Mouse (Mus musculus) forebrain, embryonic 16.5 days (tissue): ENCODE data around the gene Eme1. TPM values are rescaled to one million over a fixed set of nuclear protein-coding genes. Genes with fewer than 3 reads are reported as not detected.
A peak's percentile ranks its signal among the peaks of the same experiment; 100 is the strongest.
"Not testable (repeated sequence)": the region's sequence is repeated elsewhere in the genome, so short reads cannot be mapped to it uniquely, and the experiment has no call there.

ENCODE experiments used
- ATAC-seq: fragments of 200-750 bp; cut with Nextera tagmentation; 2 replicates; pipeline ENCODE4 v1.8.0; 2017; ENCODE audit warnings: mild to moderate bottlenecking, moderate library complexity
- H3K27ac ChIP-seq: fragments of 300-500 bp; sonication (generic); 2 replicates; pipeline ENCODE4 v1.5.1; 2014; ENCODE audit warnings: low read length, control low read depth
- H3K27me3 ChIP-seq: fragments of 300-500 bp; sonication (generic); replicated peaks from 2 replicates; pipeline ENCODE4 v1.6.1; 2014; ENCODE audit warnings: low read length; ENCODE audit not compliant: control insufficient read depth, insufficient read depth
- H3K36me3 ChIP-seq: fragments of 300-500 bp; sonication (generic); 2 replicates; pipeline ENCODE4 v1.6.1; 2014; ENCODE audit not compliant: control insufficient read depth, insufficient read depth
- H3K4me1 ChIP-seq: fragments of 300-500 bp; sonication (generic); replicated peaks from 2 replicates; pipeline ENCODE4 v1.6.1; 2014; ENCODE audit warnings: low read length; ENCODE audit not compliant: control insufficient read depth, insufficient read depth
- H3K4me2 ChIP-seq: fragments of 300-500 bp; sonication (generic); 2 replicates; pipeline ENCODE4 v1.6.1; 2014; ENCODE audit warnings: mild to moderate bottlenecking, low read length, control low read depth
- H3K4me3 ChIP-seq: fragments of 300-500 bp; sonication (generic); replicated peaks from 2 replicates; pipeline ENCODE4 v1.5.1; 2014; ENCODE audit warnings: mild to moderate bottlenecking, low read length, control low read depth
- H3K9ac ChIP-seq: fragments of 300-500 bp; sonication (generic); replicated peaks from 2 replicates; pipeline ENCODE4 v1.6.1; 2014; ENCODE audit warnings: low read depth, low read length, control low read depth
- H3K9me3 ChIP-seq: fragments of 300-500 bp; sonication (generic); 2 replicates; pipeline ENCODE4 v1.6.1; 2016; ENCODE audit warnings: low read length; ENCODE audit not compliant: control insufficient read depth
- WGBS: fragments of 180-500 bp; shearing (Covaris S2); extraction: QIAGEN DNeasy Blood & Tissue Kit; methylation state at CpG from one replicate; pipeline ENCODE4 v1.1.7; 2014; 5-methylcytosine and 5-hydroxymethylcytosine counted together
- polyA plus RNA-seq: library from polyadenylated mRNA; unstranded; fragments of >200 nt; fragmentation: Nextera tagmentation; extraction: Ambion mirVana; gene quantifications from 2 replicates; pipeline ENCODE4 v1.2.1, GENCODE M21; 2015

The Eme1 gene
- polyA plus RNA-seq = 8.2 and 8.9 TPM in 2 replicates

DNA sequence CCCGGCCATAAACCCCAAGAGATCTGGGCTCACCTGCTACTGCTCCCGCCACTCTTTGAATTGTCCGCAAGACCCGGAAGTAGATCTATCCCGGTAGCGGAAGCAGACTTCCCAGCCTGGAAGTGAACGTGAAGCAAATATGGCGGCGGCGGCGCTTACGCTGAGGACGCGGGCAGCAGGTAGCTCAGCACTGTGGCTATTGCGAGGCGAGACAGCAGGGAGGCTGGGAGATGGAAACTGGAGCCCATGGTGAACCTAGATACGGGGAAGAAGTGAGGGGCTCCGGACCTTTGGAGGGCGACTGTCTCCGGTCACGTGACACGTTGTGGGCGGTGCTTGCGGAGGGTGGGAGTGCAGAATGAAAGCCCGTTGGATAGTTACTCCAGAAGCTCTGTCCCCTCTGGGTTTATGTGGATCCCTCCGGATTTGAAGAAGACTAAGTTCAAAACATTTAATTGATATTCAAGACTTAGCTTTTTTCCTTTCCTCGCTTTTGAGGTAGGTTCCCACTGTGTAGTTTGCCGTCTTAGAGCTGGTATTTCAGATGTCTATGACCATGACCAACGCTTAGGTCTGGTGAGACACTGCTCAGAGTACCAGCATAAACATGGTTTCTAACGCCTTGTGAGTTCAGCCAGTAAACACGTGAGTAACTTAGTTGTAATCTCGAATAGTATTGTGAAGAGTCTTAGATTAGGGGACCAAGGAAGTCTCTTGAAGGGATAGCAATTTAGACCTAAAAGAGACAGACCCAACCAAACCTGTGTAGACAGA, at the start of gene Eme1, which contains the start of gene Mrpl27:
TSS of gene Eme1 (minus strand) at position 302 of the 774 bp plus-strand sequence.
TSS of gene Mrpl27 (plus strand) at position 105 of the 774 bp plus-strand sequence.
- Histone ChIP-seq H3K9ac (peak within 1 kb of the TSS; percentile 65), H3K27me3 (no peaks in the 10 kb centered on the region), H3K4me1 (peaks cover 15% of the 10 kb centered on the region), H3K27ac (peak within 1 kb of the TSS; percentile 91), H3K4me2 (peak within 1 kb of the TSS; percentile 85), H3K9me3 (no peaks in the 10 kb centered on the region), H3K36me3 (0 out of 2 replicates have a peak, but pooled peaks cover 4% of the 10 kb centered on the region), H3K4me3 (peak within 1 kb of the TSS; percentile 69)
- ATAC-seq = peak; percentile 93
- under 1% methylated on average over 32 of the region's 32 CpGs for WGBS

DNA sequence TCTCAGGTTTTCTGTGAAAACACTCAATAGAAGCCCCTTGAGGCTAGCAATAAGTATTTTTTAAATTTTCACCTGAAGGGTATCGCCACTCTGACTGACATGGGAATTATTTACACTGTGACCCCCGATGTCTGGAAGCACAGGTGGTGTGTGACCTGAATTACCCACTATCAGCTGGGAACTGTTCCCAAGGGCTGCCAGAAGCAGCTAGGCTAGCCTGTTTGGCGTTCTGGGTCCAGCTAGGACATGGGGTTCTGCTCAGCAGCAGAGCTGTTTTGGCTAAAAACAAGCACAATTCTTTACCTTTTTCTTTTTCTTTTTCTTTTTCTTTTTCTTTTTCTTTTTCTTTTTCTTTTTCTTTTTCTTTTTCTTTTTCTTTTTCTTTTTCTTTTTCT, 48.4 kb upstream of the Eme1 start:
- 70% methylated on average over 3 of the region's 3 CpGs for WGBS
- Histone ChIP-seq H3K9ac (no peak overlapping the region), H3K4me2 (no peak overlapping the region), H3K27me3 (no peaks in the 10 kb centered on the region), H3K9me3 (no peaks in the 10 kb centered on the region), H3K4me3 (no peak overlapping the region), H3K27ac (no peak overlapping the region), H3K4me1 (peaks cover 4% of the 10 kb centered on the region; the same call in 1 of the 2 replicates), H3K36me3 (no peaks in the 10 kb centered on the region)
- ATAC-seq = no peak

DNA sequence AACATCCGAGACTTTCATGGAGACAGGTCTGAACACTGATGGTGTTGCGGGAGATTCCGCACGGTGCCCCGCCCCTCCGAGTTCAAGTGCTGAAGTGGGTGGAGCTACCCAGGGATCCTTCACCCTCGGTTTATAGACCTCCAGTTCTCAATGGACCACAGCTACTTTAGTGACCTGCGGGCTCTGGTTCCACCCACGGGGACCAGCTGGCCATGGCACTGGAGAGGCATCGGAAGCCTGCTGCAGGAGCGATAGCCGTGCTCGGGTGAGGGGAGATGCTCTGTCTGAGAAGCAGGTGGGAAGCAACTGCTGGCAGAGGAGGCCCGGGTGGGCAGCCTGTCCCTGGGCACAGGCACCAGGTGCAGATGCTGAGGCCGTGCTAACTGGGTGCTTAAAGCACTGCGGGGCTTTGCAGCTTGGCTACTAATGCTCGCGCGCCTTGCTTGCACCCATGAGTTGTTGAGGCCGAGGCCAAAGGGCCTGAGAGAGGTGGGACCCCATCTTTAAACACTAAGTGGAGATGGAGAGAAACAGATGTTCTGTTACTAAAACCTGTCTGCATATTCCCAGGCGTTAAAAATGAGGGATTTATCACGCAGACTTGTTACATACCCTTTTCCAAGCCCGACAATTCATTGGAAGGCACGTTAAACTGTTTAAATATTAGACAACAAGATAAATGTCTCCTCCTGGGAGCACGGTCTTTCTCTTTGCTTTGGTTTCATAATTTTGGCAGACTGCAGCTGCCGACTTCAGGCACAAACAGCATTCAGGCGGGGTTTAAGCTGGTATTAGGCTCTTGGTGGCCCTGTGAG, 47.8 kb upstream of the Eme1 start:
- Histone ChIP-seq H3K4me1 (peaks cover 4% of the 10 kb centered on the region; the same call in 1 of the 2 replicates), H3K4me2 (no peak overlapping the region), H3K27ac (no peak overlapping the region), H3K4me3 (no peak overlapping the region), H3K9me3 (no peaks in the 10 kb centered on the region), H3K9ac (no peak overlapping the region), H3K27me3 (no peaks in the 10 kb centered on the region), H3K36me3 (no peaks in the 10 kb centered on the region)
- WGBS = 68% methylated on average over 27 of the region's 27 CpGs
- no peak for ATAC-seq

DNA sequence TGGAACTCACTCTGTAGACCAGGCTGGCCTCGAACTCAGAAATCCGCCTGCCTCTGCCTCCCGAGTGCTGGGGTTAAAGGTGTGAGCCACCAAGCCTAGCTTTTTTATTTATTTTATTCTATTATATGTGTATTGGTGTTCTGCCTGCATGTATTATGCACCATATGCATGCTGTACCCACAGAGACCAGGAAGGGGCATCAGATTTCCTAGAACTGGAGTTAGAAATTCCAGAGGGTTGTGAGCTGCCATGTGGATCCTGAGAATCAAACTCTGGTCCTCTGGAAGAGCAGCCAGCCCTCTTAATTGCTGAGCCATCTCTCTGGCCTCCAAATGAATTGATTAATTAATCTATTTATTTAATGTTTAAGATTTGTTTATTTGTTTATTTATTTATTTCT, 45.6 kb upstream of the Eme1 start:
- no peak for ATAC-seq
- Histone ChIP-seq H3K4me2 (no peak overlapping the region), H3K4me1 (0 out of 2 replicates have a peak, but pooled peaks cover 2% of the 10 kb centered on the region), H3K27ac (no peak overlapping the region), H3K27me3 (no peaks in the 10 kb centered on the region), H3K9me3 (no peaks in the 10 kb centered on the region), H3K4me3 (no peak overlapping the region), H3K9ac (no peak overlapping the region), H3K36me3 (no peaks in the 10 kb centered on the region)
- 94% methylated on average over 3 of the region's 3 CpGs for WGBS

DNA sequence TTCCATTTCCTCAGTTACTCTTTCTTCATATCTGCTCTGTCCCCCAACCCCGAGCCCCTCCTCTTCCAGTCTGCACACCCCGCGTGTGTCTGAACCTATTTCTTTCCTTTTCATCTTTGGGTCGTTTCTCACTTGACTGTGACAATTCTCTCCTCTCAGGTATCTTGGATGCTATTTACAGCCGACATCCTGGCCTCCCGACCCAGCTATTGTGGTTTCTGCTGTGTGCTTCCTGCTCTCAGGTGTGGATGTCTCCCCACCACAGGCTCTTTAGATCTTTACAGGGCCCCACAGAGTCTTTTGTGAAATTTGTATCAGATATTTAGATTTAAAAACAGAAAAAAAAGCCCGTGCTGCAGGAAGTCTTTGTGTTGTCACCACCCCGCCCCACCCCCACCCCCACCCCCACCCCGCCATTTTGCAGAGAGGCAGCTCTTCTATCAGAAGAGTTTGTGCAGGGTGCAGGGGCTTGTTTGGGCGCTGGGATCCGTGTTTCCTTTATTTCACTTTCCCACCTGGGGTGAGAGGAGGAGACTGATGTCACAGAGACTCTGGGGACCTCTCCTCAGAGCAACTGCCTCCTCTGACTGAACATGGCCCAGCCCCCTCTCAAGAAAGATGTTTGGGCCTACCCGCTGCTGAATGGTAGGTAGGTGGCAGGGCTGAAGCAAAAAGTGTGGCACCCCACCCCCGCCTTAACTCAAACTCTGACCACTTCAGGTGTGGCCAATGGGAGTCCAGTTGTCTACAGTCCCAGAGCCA, 44.1 kb upstream of the Eme1 start:
- no peaks in the 10 kb centered on the region for H3K27me3 ChIP-seq
- no peak overlapping the region for H3K4me3 ChIP-seq
- ATAC-seq = no peak
- H3K4me1 ChIP-seq = no peaks in the 10 kb centered on the region
- H3K9ac ChIP-seq = no peak overlapping the region
- H3K36me3 ChIP-seq = no peaks in the 10 kb centered on the region
- no peak overlapping the region for H3K4me2 ChIP-seq
- WGBS = 50% methylated on average over 13 of the region's 13 CpGs
- no peak overlapping the region for H3K27ac ChIP-seq
- H3K9me3 ChIP-seq = no peaks in the 10 kb centered on the region

DNA sequence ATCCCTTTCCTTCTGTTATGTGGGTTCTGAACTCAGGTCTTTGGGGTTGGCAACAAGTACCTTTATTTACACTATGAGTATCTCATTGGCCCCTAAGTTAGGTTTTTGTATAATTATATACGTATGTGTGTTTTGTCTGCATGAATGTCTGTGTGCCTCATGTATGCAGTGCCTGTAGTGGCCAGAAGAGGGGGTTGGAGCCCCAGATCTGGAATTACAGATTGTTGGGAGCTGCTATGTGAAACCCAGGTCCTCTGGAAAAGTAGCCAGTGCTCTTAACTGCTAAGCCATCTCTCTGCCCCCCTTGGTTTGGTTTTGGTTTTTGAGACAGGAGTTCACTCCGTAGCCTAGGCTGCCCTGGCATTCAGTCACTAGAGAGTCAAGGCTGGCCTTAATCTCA, 43.4 kb upstream of the Eme1 start:
- no peak for ATAC-seq
- H3K4me1 ChIP-seq = no peaks in the 10 kb centered on the region
- H3K4me3 ChIP-seq = no peak overlapping the region
- H3K9ac ChIP-seq = no peak overlapping the region
- no peaks in the 10 kb centered on the region for H3K27me3 ChIP-seq
- 93% methylated on average over 2 of the region's 2 CpGs for WGBS
- H3K27ac ChIP-seq = no peak overlapping the region
- no peaks in the 10 kb centered on the region for H3K9me3 ChIP-seq
- H3K4me2 ChIP-seq = no peak overlapping the region
- H3K36me3 ChIP-seq = no peaks in the 10 kb centered on the region

DNA sequence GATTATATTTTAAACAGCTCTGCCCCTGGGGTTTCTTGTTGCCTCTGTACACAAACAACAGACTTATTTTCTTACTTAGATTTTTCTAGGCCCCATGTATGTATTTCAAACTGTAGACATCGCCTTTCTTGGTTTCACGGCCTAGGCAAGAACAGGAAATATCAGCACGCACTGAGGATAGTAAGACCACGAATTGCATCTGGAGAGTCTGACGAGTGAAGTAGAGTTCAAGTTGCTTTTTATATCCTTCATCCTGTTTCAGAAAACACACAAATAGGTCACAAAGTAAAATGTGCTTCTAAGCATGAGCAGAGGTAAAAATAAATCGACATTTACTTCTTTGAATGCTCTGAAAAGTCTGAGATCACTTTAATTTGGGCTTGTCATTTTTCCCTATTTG, 41.7 kb upstream of the Eme1 start:
- Histone ChIP-seq H3K4me1 (no peaks in the 10 kb centered on the region), H3K4me3 (no peak overlapping the region), H3K9ac (no peak overlapping the region), H3K9me3 (no peaks in the 10 kb centered on the region), H3K36me3 (no peaks in the 10 kb centered on the region), H3K4me2 (no peak overlapping the region), H3K27ac (no peak overlapping the region), H3K27me3 (no peaks in the 10 kb centered on the region)
- 84% methylated on average over 6 of the region's 6 CpGs for WGBS
- no peak for ATAC-seq

DNA sequence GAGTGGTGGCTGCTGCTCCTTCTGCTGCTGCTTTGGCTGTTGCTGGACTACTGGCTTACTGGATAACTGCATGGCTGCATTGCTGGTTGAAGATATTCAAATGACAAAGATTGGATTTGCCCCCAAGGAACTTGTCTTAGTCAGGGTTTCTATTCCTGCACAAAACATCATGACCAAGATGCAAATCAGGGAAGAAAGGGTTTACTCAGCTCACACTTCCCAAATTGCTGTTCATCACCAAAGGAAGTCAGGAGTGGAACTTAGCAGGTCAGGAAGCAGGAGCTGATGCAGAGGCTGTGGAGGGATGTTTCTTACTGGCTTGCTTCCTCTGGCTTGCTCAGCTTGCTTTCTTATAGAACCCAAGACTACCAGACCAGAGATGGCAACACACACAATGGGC, 38.7 kb upstream of the Eme1 start:
- H3K9me3 ChIP-seq, H3K36me3 ChIP-seq, ATAC-seq, H3K4me1 ChIP-seq, H3K27me3 ChIP-seq, H3K9ac ChIP-seq, H3K4me2 ChIP-seq, H3K4me3 ChIP-seq, H3K27ac ChIP-seq: not testable (repeated sequence)

DNA sequence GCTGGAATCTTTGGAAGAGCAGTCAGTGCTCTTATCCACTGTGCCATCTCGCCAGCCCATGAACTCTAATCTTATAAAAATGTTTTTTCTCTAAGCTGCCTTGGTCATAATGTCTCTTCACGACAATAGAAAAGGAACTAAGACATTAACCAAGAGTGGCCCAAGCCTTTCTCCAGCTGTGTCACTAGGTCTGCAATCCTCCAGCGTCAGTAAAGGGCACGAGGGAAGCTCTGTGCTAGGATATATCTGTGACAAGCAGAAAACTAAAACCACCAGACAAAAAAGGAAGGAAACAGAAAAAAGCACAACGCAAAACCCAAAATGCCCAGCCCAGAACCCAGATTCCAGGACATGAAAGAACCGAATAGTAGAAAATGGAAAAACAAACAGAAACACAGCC, 33.4 kb upstream of the Eme1 start:
- H3K9ac ChIP-seq = no peak overlapping the region
- WGBS = 84% methylated on average over 6 of the region's 6 CpGs
- no peaks in the 10 kb centered on the region for H3K4me1 ChIP-seq
- no peak for ATAC-seq
- no peaks in the 10 kb centered on the region for H3K27me3 ChIP-seq
- H3K9me3 ChIP-seq = no peaks in the 10 kb centered on the region
- H3K36me3 ChIP-seq = no peaks in the 10 kb centered on the region
- no peak overlapping the region for H3K4me2 ChIP-seq
- H3K4me3 ChIP-seq = no peak overlapping the region
- no peak overlapping the region for H3K27ac ChIP-seq
